Mouse (Mus musculus) skeletal muscle tissue, adult 2 months (tissue): Measurements from ENCODE around the gene Odc1.

Experiments used
- DNase-seq: peaks from one replicate; pipeline ENCODE4 v3.0.0-alpha.2; 2012; ENCODE audit warnings: low read depth, low spot score

The Odc1 gene

GRCm38 (mm10) chr12:17586011-17586410, 41.4 kb downstream of the Odc1 start:
- DNase-seq, result no peak

DNA sequence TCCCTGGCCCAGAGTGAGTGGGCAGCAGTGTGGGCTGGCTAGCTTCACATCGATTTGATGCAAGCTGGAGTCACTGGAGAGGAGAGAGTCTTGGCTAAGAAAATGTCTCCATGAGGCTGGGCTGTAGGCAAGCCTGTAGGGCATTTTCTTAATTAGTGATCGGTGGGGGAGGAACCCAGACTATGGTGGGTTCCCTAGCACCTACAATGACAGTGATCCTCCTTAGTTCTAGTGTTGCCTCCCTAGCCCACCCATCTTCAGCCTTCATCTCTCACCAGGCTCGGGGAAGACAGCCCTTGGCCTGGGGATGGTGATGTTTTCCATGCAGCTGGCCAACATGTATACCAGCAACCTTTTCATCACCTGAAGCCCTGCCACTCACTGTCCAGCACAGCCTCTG, 43.8 kb downstream of the Odc1 start:
- DNase-seq, result no peak

- no peak for DNase-seq
Measured at GRCm38 (mm10) chr12:17588906-17589612, 44.5 kb downstream of the Odc1 start.

DNA sequence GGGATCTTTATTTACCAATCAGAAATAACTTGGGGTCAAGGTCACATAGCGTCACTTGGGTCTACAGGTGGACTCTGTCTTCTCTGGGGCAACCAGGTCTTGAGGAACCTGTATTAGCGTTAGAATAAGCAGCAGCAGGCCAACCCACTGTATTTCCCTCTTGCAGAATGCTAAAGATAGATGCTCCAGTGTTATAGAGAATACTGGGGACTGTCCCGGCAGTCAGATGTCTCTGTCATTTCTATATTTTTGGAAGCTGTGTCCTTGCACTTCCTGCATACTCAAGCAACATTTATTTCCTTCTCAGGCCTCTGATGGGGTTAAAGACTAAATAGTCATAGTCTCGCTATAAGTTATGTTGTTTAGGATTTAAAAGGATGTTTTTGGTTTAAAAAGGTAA, 46.7 kb downstream of the Odc1 start:
- DNase-seq, result no peak

DNA sequence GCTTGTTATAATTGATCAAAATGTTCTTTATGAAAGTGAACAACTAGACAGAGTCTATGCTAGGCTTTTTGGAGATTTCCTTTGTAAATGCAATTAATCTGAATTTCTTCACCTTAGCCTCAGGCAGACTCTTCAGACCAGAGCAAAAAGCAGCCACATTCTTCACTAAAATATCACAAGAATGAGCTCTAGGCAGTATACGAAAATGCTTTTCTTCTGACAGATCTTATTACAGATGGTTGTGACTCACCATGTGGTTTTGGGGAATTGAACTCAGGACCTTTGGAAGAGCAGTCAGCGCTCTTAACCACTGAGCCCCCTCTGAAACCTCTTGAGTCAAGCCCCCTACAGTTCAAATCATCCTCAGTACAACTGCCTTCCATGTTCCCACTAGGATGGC, 49.4 kb downstream of the Odc1 start:
- DNase-seq, result no peak

- no peak for DNase-seq
Measured at GRCm38 (mm10) chr12:17594701-17595100, 50.1 kb downstream of the Odc1 start.

- DNase-seq, result no peak
Measured at GRCm38 (mm10) chr12:17595166-17595565, 50.6 kb downstream of the Odc1 start.
